Mouse (Mus musculus): ENCODE results near the gene H2-T23. TPM values are rescaled to one million over a fixed set of nuclear protein-coding genes. Genes with fewer than 3 reads are reported as not detected.
"Not testable (repeated sequence)": the region's sequence is repeated elsewhere in the genome, so short reads cannot be mapped to it uniquely, and the experiment has no call there.

Gene H2-T23
- polyA plus RNA-seq (2015; fragmentation: Nextera tagmentation; extraction: Ambion mirVana): 4.1 and 4.8 TPM in 2 replicates

GRCm38 (mm10) chr17:36032351-36032875 is at the start of gene H2-T23:
Gene H2-T23 (minus strand): TSS chr17:36032855.
- H3K9me3 ChIP-seq (replicated peaks; ENCODE audit: control insufficient read depth, low read length, poor library complexity, severe bottlenecking); H3K27me3 ChIP-seq (ENCODE audit: control insufficient read depth, insufficient read depth, low read depth, low read length); H3K36me3 ChIP-seq (ENCODE audit: control insufficient read depth, insufficient read depth, low read length); H3K27ac ChIP-seq (ENCODE audit: low read length); H3K4me1 ChIP-seq (ENCODE audit: control insufficient read depth, insufficient read depth, low read length): not testable (repeated sequence)
- 0 out of 2 replicates have a peak, but pooled peaks have one; percentile 18 for ATAC-seq
- peak within 1 kb of the TSS; percentile 75 for H3K4me2 ChIP-seq (ENCODE audit: low read length)
- under 1% methylated on average over 21 of the region's 25 CpGs for WGBS
- H3K4me3 ChIP-seq (ENCODE audit: low read depth, low read length): peak within 1 kb of the TSS; percentile 44
- peak within 1 kb of the TSS; percentile 60 for H3K9ac ChIP-seq (ENCODE audit: low read depth, low read length)

- not testable (repeated sequence) for H3K9ac ChIP-seq (ENCODE audit: low read depth, low read length); H3K27ac ChIP-seq (ENCODE audit: low read length); ATAC-seq; H3K27me3 ChIP-seq (ENCODE audit: control insufficient read depth, insufficient read depth, low read depth, low read length); H3K4me1 ChIP-seq (ENCODE audit: control insufficient read depth, insufficient read depth, low read length); H3K9me3 ChIP-seq (replicated peaks; ENCODE audit: control insufficient read depth, low read length, poor library complexity, severe bottlenecking); H3K4me2 ChIP-seq (ENCODE audit: low read length); H3K36me3 ChIP-seq (ENCODE audit: control insufficient read depth, insufficient read depth, low read length); H3K4me3 ChIP-seq (ENCODE audit: low read depth, low read length)
Measured at GRCm38 (mm10) chr17:36081901-36082300, 49.2 kb upstream of the H2-T23 start.

- Histone ChIP-seq H3K36me3 (ENCODE audit: control insufficient read depth, insufficient read depth, low read length) (no peaks in the 10 kb centered on the region), H3K27me3 (ENCODE audit: control insufficient read depth, insufficient read depth, low read depth, low read length) (no peaks in the 10 kb centered on the region), H3K4me1 (ENCODE audit: control insufficient read depth, insufficient read depth, low read length) (no peaks in the 10 kb centered on the region), H3K27ac (ENCODE audit: low read length) (no peak overlapping the region), H3K9me3 (replicated peaks; ENCODE audit: control insufficient read depth, low read length, poor library complexity, severe bottlenecking) (no peaks in the 10 kb centered on the region), H3K4me2 (ENCODE audit: low read length) (no peak overlapping the region), H3K4me3 (ENCODE audit: low read depth, low read length) (no peak overlapping the region), H3K9ac (ENCODE audit: low read depth, low read length) (no peak overlapping the region)
- no peak for ATAC-seq
- WGBS: 21% methylated on average over 2 of the region's 2 CpGs
Measured at GRCm38 (mm10) chr17:36060829-36061228, 28.2 kb upstream of the H2-T23 start.

- not testable (repeated sequence) for H3K27me3 ChIP-seq (ENCODE audit: control insufficient read depth, insufficient read depth, low read depth, low read length); H3K4me1 ChIP-seq (ENCODE audit: control insufficient read depth, insufficient read depth, low read length); H3K9ac ChIP-seq (ENCODE audit: low read depth, low read length); H3K4me3 ChIP-seq (ENCODE audit: low read depth, low read length); H3K27ac ChIP-seq (ENCODE audit: low read length); H3K4me2 ChIP-seq (ENCODE audit: low read length); ATAC-seq; H3K36me3 ChIP-seq (ENCODE audit: control insufficient read depth, insufficient read depth, low read length); H3K9me3 ChIP-seq (replicated peaks; ENCODE audit: control insufficient read depth, low read length, poor library complexity, severe bottlenecking)
- WGBS: 68% methylated on average over 1 of the region's 1 CpGs
Measured at GRCm38 (mm10) chr17:36058362-36058761, 25.7 kb upstream of the H2-T23 start, which contains the start of gene Gm11127. Gene Gm11127 (minus strand): TSS chr17:36058371.

- ATAC-seq; H3K4me3 ChIP-seq (ENCODE audit: low read depth, low read length); H3K4me2 ChIP-seq (ENCODE audit: low read length); H3K36me3 ChIP-seq (ENCODE audit: control insufficient read depth, insufficient read depth, low read length); H3K9me3 ChIP-seq (replicated peaks; ENCODE audit: control insufficient read depth, low read length, poor library complexity, severe bottlenecking); H3K27me3 ChIP-seq (ENCODE audit: control insufficient read depth, insufficient read depth, low read depth, low read length); H3K27ac ChIP-seq (ENCODE audit: low read length); H3K4me1 ChIP-seq (ENCODE audit: control insufficient read depth, insufficient read depth, low read length); H3K9ac ChIP-seq (ENCODE audit: low read depth, low read length): not testable (repeated sequence)
- WGBS: 93% methylated on average over 23 of the region's 25 CpGs
Measured at GRCm38 (mm10) chr17:36057927-36058326, 25.3 kb upstream of the H2-T23 start.

GRCm38 (mm10) chr17:36043286-36043685 is 10.6 kb upstream of the H2-T23 start:
- no peak for ATAC-seq
- Histone ChIP-seq H3K4me1 (ENCODE audit: control insufficient read depth, insufficient read depth, low read length) (0 out of 2 replicates have a peak, but pooled peaks cover 4% of the 10 kb centered on the region), H3K9me3 (replicated peaks; ENCODE audit: control insufficient read depth, low read length, poor library complexity, severe bottlenecking) (no peaks in the 10 kb centered on the region), H3K27me3 (ENCODE audit: control insufficient read depth, insufficient read depth, low read depth, low read length) (no peaks in the 10 kb centered on the region), H3K27ac (ENCODE audit: low read length) (no peak overlapping the region), H3K9ac (ENCODE audit: low read depth, low read length) (no peak overlapping the region), H3K4me3 (ENCODE audit: low read depth, low read length) (no peak overlapping the region), H3K36me3 (ENCODE audit: control insufficient read depth, insufficient read depth, low read length) (no peaks in the 10 kb centered on the region), H3K4me2 (ENCODE audit: low read length) (peak overlapping the region; percentile 66)
- 89% methylated on average over 3 of the region's 3 CpGs for WGBS

GRCm38 (mm10) chr17:36042610-36043169 is 10.0 kb upstream of the H2-T23 start, which contains the start of the genes H2-T22 and Gm6034:
Gene H2-T22 (minus strand): TSS chr17:36042747.
Gene Gm6034 (plus strand): TSS chr17:36042961.
- under 1% methylated on average over 12 of the region's 12 CpGs for WGBS

DNA sequence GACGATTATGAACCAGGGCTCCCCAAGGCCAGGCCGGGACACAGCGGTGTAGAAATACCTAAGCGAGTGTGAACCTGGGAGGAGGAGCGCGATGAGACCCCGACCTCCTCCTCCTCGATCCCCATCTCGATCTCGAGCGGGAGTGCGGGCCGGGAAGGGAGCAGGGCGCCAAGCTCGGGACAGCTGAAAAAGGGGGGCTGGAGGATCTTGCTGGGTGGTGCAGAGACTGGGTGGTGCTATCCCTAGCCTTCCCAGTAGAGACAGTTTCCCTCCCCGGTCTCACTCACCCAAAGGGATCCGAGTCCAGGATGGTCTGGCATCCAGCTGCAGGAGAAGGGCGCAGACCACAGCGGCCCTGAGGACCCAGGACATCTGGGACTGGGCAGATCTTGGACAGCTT is 9.4 kb upstream of the H2-T23 start:
- 0% methylated on average over 16 of the region's 19 CpGs for WGBS
- not testable (repeated sequence) for H3K36me3 ChIP-seq (ENCODE audit: control insufficient read depth, insufficient read depth, low read length); H3K27me3 ChIP-seq (ENCODE audit: control insufficient read depth, insufficient read depth, low read depth, low read length); H3K9me3 ChIP-seq (replicated peaks; ENCODE audit: control insufficient read depth, low read length, poor library complexity, severe bottlenecking); H3K27ac ChIP-seq (ENCODE audit: low read length); H3K4me1 ChIP-seq (ENCODE audit: control insufficient read depth, insufficient read depth, low read length)
- Histone ChIP-seq H3K4me2 (ENCODE audit: low read length) (peak overlapping the region; percentile 66), H3K9ac (ENCODE audit: low read depth, low read length) (peak overlapping the region; percentile 42; the same call in 1 of the 2 replicates), H3K4me3 (ENCODE audit: low read depth, low read length) (peak overlapping the region; percentile 37)
- peak; percentile 66 for ATAC-seq

More at GRCm38 (mm10) chr17:36042610-36043169, 10.0 kb upstream of the H2-T23 start, which contains the start of the genes H2-T22 and Gm6034:
- not testable (repeated sequence) for H3K36me3 ChIP-seq (ENCODE audit: control insufficient read depth, insufficient read depth, low read length); H3K27me3 ChIP-seq (ENCODE audit: control insufficient read depth, insufficient read depth, low read depth, low read length); H3K9me3 ChIP-seq (replicated peaks; ENCODE audit: control insufficient read depth, low read length, poor library complexity, severe bottlenecking); H3K4me1 ChIP-seq (ENCODE audit: control insufficient read depth, insufficient read depth, low read length); H3K27ac ChIP-seq (ENCODE audit: low read length)
- Histone ChIP-seq H3K4me2 (ENCODE audit: low read length) (peak within 1 kb of the TSS; percentile 66), H3K9ac (ENCODE audit: low read depth, low read length) (peak within 1 kb of the TSS; percentile 42; the same call in 1 of the 2 replicates), H3K4me3 (ENCODE audit: low read depth, low read length) (peak within 1 kb of the TSS; percentile 37)
- peak; percentile 94 for ATAC-seq

DNA sequence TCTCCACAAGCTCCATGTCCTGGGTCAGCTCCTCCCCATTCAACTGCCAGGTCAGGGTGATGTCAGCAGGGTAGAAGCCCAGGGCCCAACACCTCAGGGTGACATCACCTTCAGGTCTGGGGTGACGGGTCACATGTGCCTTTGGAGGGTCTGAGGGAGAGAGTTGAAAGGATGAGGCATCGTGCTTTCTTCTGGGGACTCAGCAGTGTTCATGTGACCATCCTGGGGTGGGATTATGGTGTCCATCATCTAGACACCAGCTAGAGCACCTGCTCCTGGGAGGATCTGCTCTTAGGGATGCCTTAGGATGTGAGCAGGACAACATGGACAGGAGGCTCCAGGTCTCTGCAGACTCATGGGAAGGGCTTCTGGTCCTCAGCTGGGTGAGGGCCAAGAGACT is 7.9 kb upstream of the H2-T23 start:
- H3K4me2 ChIP-seq (ENCODE audit: low read length); ATAC-seq: not testable (repeated sequence)
- WGBS: 80% methylated on average over 2 of the region's 2 CpGs

More for the DNA sequence above, 7.9 kb upstream of the H2-T23 start:
- H3K9me3 ChIP-seq (replicated peaks; ENCODE audit: control insufficient read depth, low read length, poor library complexity, severe bottlenecking); H3K27me3 ChIP-seq (ENCODE audit: control insufficient read depth, insufficient read depth, low read depth, low read length); H3K27ac ChIP-seq (ENCODE audit: low read length); H3K9ac ChIP-seq (ENCODE audit: low read depth, low read length); H3K4me3 ChIP-seq (ENCODE audit: low read depth, low read length); H3K4me1 ChIP-seq (ENCODE audit: control insufficient read depth, insufficient read depth, low read length); H3K36me3 ChIP-seq (ENCODE audit: control insufficient read depth, insufficient read depth, low read length): not testable (repeated sequence)

All from midbrain, embryonic 16.5 days (tissue).